Mouse (Mus musculus): ENCODE measurements at regions not wholly inside any gene's neighbourhood (a gene's known extent, or its start where the extent isn't known, plus 50 kb on each side); places are given as distances from the start of the nearest gene placed in this dataset.

- TF ChIP-seq CTCF (IDR thresholded peaks at IDR 0.05; ENCODE audit: low read depth) (no peak), EP300 (optimal IDR thresholded peaks at IDR 0.05) (no peak)
These were observed 285.2 kb upstream of the Adgrl2 start for GRCm38 (mm10) chr3:149275478-149276132.
